Mouse (Mus musculus): ENCODE measurements around the gene Bmp5. TPM values are rescaled to one million over a fixed set of nuclear protein-coding genes. Genes with fewer than 3 reads are reported as not detected.
"Not testable (repeated sequence)": the region's sequence is repeated elsewhere in the genome, so short reads cannot be mapped to it uniquely, and the experiment has no call there.

The Bmp5 gene
- polyA plus RNA-seq, 1 experiment from 2014 or later: 8.4 TPM

GRCm38 (mm10) chr9:75804940-75805339 is 29.8 kb downstream of the Bmp5 start:
- WGBS: 81% methylated on average over 6 of the region's 6 CpGs
- no peak for ATAC-seq (ENCODE audit: insufficient number of reproducible peaks, insufficient read depth, low FRiP score, low read depth)
- H3K9me3 ChIP-seq (ENCODE audit: control insufficient read depth, low read length): no peaks in the 10 kb centered on the region

GRCm38 (mm10) chr9:75808179-75808578 is 33.0 kb downstream of the Bmp5 start:
- H3K9ac ChIP-seq (ENCODE audit: low read length); H3K27me3 ChIP-seq (ENCODE audit: control insufficient read depth, insufficient read depth, low read length); H3K4me1 ChIP-seq (ENCODE audit: control insufficient read depth in 2 of 2, insufficient read depth in 2 of 2, low read length in 2 of 2); H3K4me2 ChIP-seq (ENCODE audit: low read length); H3K4me3 ChIP-seq (ENCODE audit: control insufficient read depth in 1 of 2, insufficient read depth in 1 of 2, low read depth in 1 of 2, low read length in 2 of 2); H3K36me3 ChIP-seq (ENCODE audit: control insufficient read depth, insufficient read depth, low read length); H3K27ac ChIP-seq (replicated peaks in 1 of 2; ENCODE audit: control insufficient read depth in 1 of 2, insufficient read depth in 1 of 2, low read depth in 2 of 2, low read length in 2 of 2); H3K9me3 ChIP-seq (ENCODE audit: control insufficient read depth, low read length); ATAC-seq (ENCODE audit: insufficient number of reproducible peaks, insufficient read depth, low FRiP score, low read depth): not testable (repeated sequence)
- WGBS: 80% methylated on average over 3 of the region's 4 CpGs

More at GRCm38 (mm10) chr9:75804940-75805339, 29.8 kb downstream of the Bmp5 start:
- Histone ChIP-seq H3K4me3 (ENCODE audit: control insufficient read depth in 1 of 2, insufficient read depth in 1 of 2, low read depth in 1 of 2, low read length in 2 of 2) (no peak overlapping the region), H3K27me3 (ENCODE audit: control insufficient read depth, insufficient read depth, low read length) (no peaks in the 10 kb centered on the region), H3K9ac (ENCODE audit: low read length) (no peak overlapping the region), H3K4me2 (ENCODE audit: low read length) (no peak overlapping the region), H3K4me1 (ENCODE audit: control insufficient read depth in 2 of 2, insufficient read depth in 2 of 2, low read length in 2 of 2) (no peaks in the 10 kb centered on the region), H3K27ac (replicated peaks in 1 of 2; ENCODE audit: control insufficient read depth in 1 of 2, insufficient read depth in 1 of 2, low read depth in 2 of 2, low read length in 2 of 2) (no peak overlapping the region), H3K36me3 (ENCODE audit: control insufficient read depth, insufficient read depth, low read length) (no peaks in the 10 kb centered on the region)

- no peak overlapping the region for H3K9ac ChIP-seq (ENCODE audit: low read length)
- H3K27me3 ChIP-seq (ENCODE audit: control insufficient read depth, insufficient read depth, low read length): no peaks in the 10 kb centered on the region
- no peak overlapping the region for H3K4me3 ChIP-seq (ENCODE audit: control insufficient read depth in 1 of 2, insufficient read depth in 1 of 2, low read depth in 1 of 2, low read length in 2 of 2)
- H3K27ac ChIP-seq (replicated peaks in 1 of 2; ENCODE audit: control insufficient read depth in 1 of 2, insufficient read depth in 1 of 2, low read depth in 2 of 2, low read length in 2 of 2): no peak overlapping the region
- no peak overlapping the region for H3K4me2 ChIP-seq (ENCODE audit: low read length)
- no peaks in the 10 kb centered on the region for H3K36me3 ChIP-seq (ENCODE audit: control insufficient read depth, insufficient read depth, low read length)
- WGBS: 87% methylated on average over 7 of the region's 7 CpGs
- no peak for ATAC-seq (ENCODE audit: insufficient number of reproducible peaks, insufficient read depth, low FRiP score, low read depth)
- H3K4me1 ChIP-seq (ENCODE audit: control insufficient read depth in 2 of 2, insufficient read depth in 2 of 2, low read length in 2 of 2): 0 out of 4 replicates have a peak, but pooled peaks cover 0 to 4% of the 10 kb centered on the region in 2 experiments
- no peaks in the 10 kb centered on the region for H3K9me3 ChIP-seq (ENCODE audit: control insufficient read depth, low read length)
These were observed 33.5 kb downstream of the Bmp5 start for GRCm38 (mm10) chr9:75808659-75809058.

DNA sequence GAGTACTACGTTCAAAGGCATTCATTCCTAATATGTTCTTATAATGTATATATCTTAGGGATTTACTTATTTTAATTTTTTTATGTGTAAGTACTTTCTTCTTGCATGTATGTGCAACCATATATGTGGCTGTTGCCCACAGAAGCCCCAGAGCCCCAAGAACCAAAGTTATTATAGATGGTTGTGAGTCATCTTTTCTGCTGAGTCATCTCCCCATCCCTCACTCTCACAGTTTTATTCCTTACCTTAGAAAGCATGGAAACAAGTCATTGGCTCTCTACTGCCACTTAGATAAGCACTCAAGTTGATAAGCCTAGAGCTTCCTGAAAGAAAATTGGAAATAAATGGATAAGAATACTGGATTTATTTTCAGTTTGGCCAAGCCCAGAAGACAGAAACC is 40.0 kb downstream of the Bmp5 start:
- Histone ChIP-seq H3K9ac (ENCODE audit: low read length) (no peak overlapping the region), H3K4me1 (ENCODE audit: control insufficient read depth in 2 of 2, insufficient read depth in 2 of 2, low read length in 2 of 2) (0 out of 4 replicates have a peak, but pooled peaks cover 0 to 4% of the 10 kb centered on the region in 2 experiments), H3K27ac (replicated peaks in 1 of 2; ENCODE audit: control insufficient read depth in 1 of 2, insufficient read depth in 1 of 2, low read depth in 2 of 2, low read length in 2 of 2) (no peak overlapping the region), H3K36me3 (ENCODE audit: control insufficient read depth, insufficient read depth, low read length) (no peaks in the 10 kb centered on the region), H3K4me2 (ENCODE audit: low read length) (no peak overlapping the region), H3K27me3 (ENCODE audit: control insufficient read depth, insufficient read depth, low read length) (no peaks in the 10 kb centered on the region), H3K9me3 (ENCODE audit: control insufficient read depth, low read length) (no peaks in the 10 kb centered on the region), H3K4me3 (ENCODE audit: control insufficient read depth in 1 of 2, insufficient read depth in 1 of 2, low read depth in 1 of 2, low read length in 2 of 2) (no peak overlapping the region)
- ATAC-seq (ENCODE audit: insufficient number of reproducible peaks, insufficient read depth, low FRiP score, low read depth): no peak
- 86% methylated on average over 1 of the region's 1 CpGs for WGBS

DNA sequence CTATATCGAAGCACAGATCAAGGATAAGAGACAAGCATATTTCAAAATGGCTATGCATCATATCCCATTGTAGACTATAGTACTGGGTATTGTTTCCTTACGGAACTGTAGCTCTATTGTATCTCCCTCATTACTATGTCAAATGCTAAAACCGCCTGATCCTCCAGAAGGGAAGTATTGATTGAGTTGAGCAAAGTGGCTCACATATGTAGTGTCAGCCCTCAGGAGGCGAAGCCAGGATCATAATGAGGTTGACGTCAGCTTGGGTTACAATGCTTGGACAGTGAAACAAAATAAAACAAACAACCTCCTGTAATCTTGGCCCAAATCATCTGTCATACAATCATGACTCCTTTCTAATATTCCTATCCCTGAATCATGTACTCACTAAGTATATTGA is 43.2 kb downstream of the Bmp5 start:
- H3K9ac ChIP-seq (ENCODE audit: low read length): no peak overlapping the region
- no peaks in the 10 kb centered on the region for H3K4me1 ChIP-seq (ENCODE audit: control insufficient read depth in 2 of 2, insufficient read depth in 2 of 2, low read length in 2 of 2)
- H3K27ac ChIP-seq (replicated peaks in 1 of 2; ENCODE audit: control insufficient read depth in 1 of 2, insufficient read depth in 1 of 2, low read depth in 2 of 2, low read length in 2 of 2): no peak overlapping the region
- no peak for ATAC-seq (ENCODE audit: insufficient number of reproducible peaks, insufficient read depth, low FRiP score, low read depth)
- no peaks in the 10 kb centered on the region for H3K9me3 ChIP-seq (ENCODE audit: control insufficient read depth, low read length)
- no peaks in the 10 kb centered on the region for H3K36me3 ChIP-seq (ENCODE audit: control insufficient read depth, insufficient read depth, low read length)
- WGBS: 89% methylated on average over 5 of the region's 5 CpGs
- H3K27me3 ChIP-seq (ENCODE audit: control insufficient read depth, insufficient read depth, low read length): no peaks in the 10 kb centered on the region
- H3K4me3 ChIP-seq (ENCODE audit: control insufficient read depth in 1 of 2, insufficient read depth in 1 of 2, low read depth in 1 of 2, low read length in 2 of 2): no peak overlapping the region
- no peak overlapping the region for H3K4me2 ChIP-seq (ENCODE audit: low read length)

DNA sequence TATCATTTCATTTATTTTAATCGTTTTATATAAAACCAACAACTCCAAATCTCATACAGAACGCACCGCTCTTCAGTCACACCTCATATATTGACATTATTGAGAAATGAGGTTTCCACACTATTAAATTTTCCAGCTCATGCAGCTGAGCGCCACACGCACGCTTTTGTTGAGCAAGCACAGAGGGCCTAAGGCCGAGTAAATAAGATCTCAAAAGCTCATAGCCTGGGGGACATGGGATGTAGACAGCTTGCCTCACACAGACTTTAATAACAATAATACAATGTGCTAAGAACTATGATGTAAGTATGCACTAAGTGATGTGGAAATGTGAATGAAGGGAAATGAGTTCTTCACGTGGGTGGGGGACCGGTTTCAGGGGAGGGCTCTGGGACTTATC is 57.3 kb downstream of the Bmp5 start:
- ATAC-seq (ENCODE audit: insufficient number of reproducible peaks, insufficient read depth, low FRiP score, low read depth): no peak
- WGBS: 80% methylated on average over 9 of the region's 9 CpGs
- H3K27me3 ChIP-seq (ENCODE audit: control insufficient read depth, insufficient read depth, low read length): no peaks in the 10 kb centered on the region
- no peak overlapping the region for H3K4me3 ChIP-seq (ENCODE audit: control insufficient read depth in 1 of 2, insufficient read depth in 1 of 2, low read depth in 1 of 2, low read length in 2 of 2)
- no peak overlapping the region for H3K4me2 ChIP-seq (ENCODE audit: low read length)
- no peak overlapping the region for H3K27ac ChIP-seq (replicated peaks in 1 of 2; ENCODE audit: control insufficient read depth in 1 of 2, insufficient read depth in 1 of 2, low read depth in 2 of 2, low read length in 2 of 2)
- no peaks in the 10 kb centered on the region; a peak in 1 of 4 replicates for H3K4me1 ChIP-seq (ENCODE audit: control insufficient read depth in 2 of 2, insufficient read depth in 2 of 2, low read length in 2 of 2)
- no peaks in the 10 kb centered on the region for H3K9me3 ChIP-seq (ENCODE audit: control insufficient read depth, low read length)
- H3K36me3 ChIP-seq (ENCODE audit: control insufficient read depth, insufficient read depth, low read length): no peaks in the 10 kb centered on the region
- no peak overlapping the region for H3K9ac ChIP-seq (ENCODE audit: low read length)

DNA sequence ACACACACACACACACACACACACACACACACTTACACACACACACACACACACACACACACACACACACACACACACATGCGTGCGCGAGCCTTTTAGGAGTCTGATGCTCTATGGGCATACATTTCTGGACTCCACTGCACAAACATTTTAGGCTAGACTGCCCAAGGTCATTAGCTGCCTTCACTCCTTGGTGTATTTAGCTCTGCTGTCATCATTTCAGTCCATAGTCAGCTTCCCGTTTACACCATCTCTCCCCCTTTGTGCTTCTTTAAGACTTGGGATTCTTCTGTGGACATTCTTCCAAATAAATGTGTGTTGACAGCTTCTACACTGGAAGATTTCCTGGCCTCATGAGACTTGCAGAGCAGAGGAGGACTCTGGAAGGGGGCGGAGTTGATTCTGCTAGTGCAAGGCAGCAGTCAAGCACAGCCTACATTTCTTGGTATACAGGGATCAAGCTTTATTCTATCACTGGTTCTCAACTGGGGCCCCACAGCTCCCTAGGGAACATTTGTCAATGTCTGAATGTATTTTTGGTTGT is 58.1 kb downstream of the Bmp5 start:
- H3K27ac ChIP-seq (replicated peaks in 1 of 2; ENCODE audit: control insufficient read depth in 1 of 2, insufficient read depth in 1 of 2, low read depth in 2 of 2, low read length in 2 of 2): no peak overlapping the region
- H3K4me1 ChIP-seq (ENCODE audit: control insufficient read depth in 2 of 2, insufficient read depth in 2 of 2, low read length in 2 of 2): no peaks in the 10 kb centered on the region; a peak in 1 of 4 replicates
- H3K9ac ChIP-seq (ENCODE audit: low read length): no peak overlapping the region
- H3K9me3 ChIP-seq (ENCODE audit: control insufficient read depth, low read length): no peaks in the 10 kb centered on the region
- 55% methylated on average over 5 of the region's 5 CpGs for WGBS
- no peak overlapping the region for H3K4me3 ChIP-seq (ENCODE audit: control insufficient read depth in 1 of 2, insufficient read depth in 1 of 2, low read depth in 1 of 2, low read length in 2 of 2)
- no peaks in the 10 kb centered on the region for H3K27me3 ChIP-seq (ENCODE audit: control insufficient read depth, insufficient read depth, low read length)
- ATAC-seq (ENCODE audit: insufficient number of reproducible peaks, insufficient read depth, low FRiP score, low read depth): no peak
- H3K36me3 ChIP-seq (ENCODE audit: control insufficient read depth, insufficient read depth, low read length): no peaks in the 10 kb centered on the region
- no peak overlapping the region for H3K4me2 ChIP-seq (ENCODE audit: low read length)

DNA sequence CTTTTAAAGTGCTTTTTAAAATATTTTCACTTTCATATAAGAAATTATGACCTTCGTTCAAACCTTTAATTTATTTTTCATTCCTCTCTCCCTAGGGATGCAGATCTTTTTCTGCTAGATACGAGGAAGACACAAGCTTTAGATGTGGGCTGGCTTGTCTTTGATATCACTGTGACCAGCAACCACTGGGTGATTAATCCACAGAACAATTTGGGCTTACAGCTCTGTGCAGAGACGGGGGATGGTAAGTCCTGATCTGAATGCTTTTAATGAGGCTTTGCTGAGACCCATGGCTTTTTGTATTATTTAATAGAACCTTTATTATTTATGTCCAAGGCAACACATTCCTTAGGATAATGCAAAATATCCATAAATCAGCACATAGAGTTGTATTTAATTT is 64.3 kb downstream of the Bmp5 start:
- Histone ChIP-seq H3K4me1 (ENCODE audit: control insufficient read depth in 2 of 2, insufficient read depth in 2 of 2, low read length in 2 of 2) (no peaks in the 10 kb centered on the region), H3K36me3 (ENCODE audit: control insufficient read depth, insufficient read depth, low read length) (no peaks in the 10 kb centered on the region), H3K4me2 (ENCODE audit: low read length) (no peak overlapping the region), H3K9me3 (ENCODE audit: control insufficient read depth, low read length) (no peaks in the 10 kb centered on the region), H3K27ac (replicated peaks in 1 of 2; ENCODE audit: control insufficient read depth in 1 of 2, insufficient read depth in 1 of 2, low read depth in 2 of 2, low read length in 2 of 2) (no peak overlapping the region), H3K4me3 (ENCODE audit: control insufficient read depth in 1 of 2, insufficient read depth in 1 of 2, low read depth in 1 of 2, low read length in 2 of 2) (no peak overlapping the region), H3K9ac (ENCODE audit: low read length) (no peak overlapping the region), H3K27me3 (ENCODE audit: control insufficient read depth, insufficient read depth, low read length) (no peaks in the 10 kb centered on the region)
- WGBS: 75% methylated on average over 3 of the region's 3 CpGs
- ATAC-seq (ENCODE audit: insufficient number of reproducible peaks, insufficient read depth, low FRiP score, low read depth): no peak

All from heart, embryonic 14.5 days (tissue).